In the genomic region with DNA sequence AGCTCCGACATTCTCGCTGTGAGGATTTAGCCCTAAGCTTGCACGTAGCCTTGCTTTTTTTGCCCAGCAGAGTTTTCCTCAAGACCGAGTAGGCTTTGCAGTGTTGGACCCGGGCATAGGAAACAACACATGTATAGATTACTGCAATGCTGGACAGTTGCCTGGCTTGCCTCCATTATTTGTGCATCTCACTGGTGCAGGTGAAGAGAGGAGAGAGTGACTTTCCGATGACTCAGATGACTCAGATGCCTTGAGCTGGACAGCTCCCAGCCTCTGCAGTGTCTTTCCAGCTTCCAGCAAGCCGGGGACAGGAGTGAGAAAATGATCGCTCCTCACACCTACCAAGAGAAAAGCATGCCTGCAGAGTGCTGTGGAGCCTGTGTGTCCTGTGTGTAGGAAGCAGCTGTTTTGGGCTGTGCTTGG, we compare ENCODE assay signal across 8 mouse cellular contexts. TPM values are rescaled to one million over a fixed set of nuclear protein-coding genes. Genes with fewer than 3 reads are reported as not detected.
DNase-seq lines count a peak whose midpoint lies in the region; ATAC-seq lines count a peak whose summit lies in the region.

No protein-coding gene starts in this region.

- peaks cover 26% of the 10 kb centered on the region for H3K4me1 ChIP-seq in limb, embryonic 13.5 days
- no peaks in the 10 kb centered on the region for H3K4me1 ChIP-seq in forebrain, embryonic 11.5 days (replicated peaks; ENCODE audit: control insufficient read depth, insufficient read depth, low read length)

- intact Hi-C loops in left cerebral cortex, postnatal 14 days (cut with DNase I), result no loop called here

- no peak overlapping the region for H3K4me3 ChIP-seq in limb, embryonic 13.5 days
- H3K4me3 ChIP-seq in forebrain, embryonic 11.5 days (ENCODE audit: low read depth, low read length), result no peak overlapping the region

- H3K4me2 ChIP-seq in limb, embryonic 13.5 days (replicated peaks), result no peak overlapping the region
- H3K4me2 ChIP-seq in forebrain, embryonic 11.5 days (ENCODE audit: low read depth, low read length, severe bottlenecking), result no peak overlapping the region

- 28% methylated on average over 8 of the region's 8 CpGs for WGBS in limb, embryonic 13.5 days
- 20% methylated on average over 8 of the region's 8 CpGs for WGBS in forebrain, embryonic 11.5 days

- no peak overlapping the region for H3K27ac ChIP-seq in limb, embryonic 13.5 days
- H3K27ac ChIP-seq in forebrain, embryonic 11.5 days (ENCODE audit: low read depth, low read length), result no peak overlapping the region

- H3K9me3 ChIP-seq in limb, embryonic 13.5 days, result no peaks in the 10 kb centered on the region
- no peaks in the 10 kb centered on the region for H3K9me3 ChIP-seq in forebrain, embryonic 11.5 days (ENCODE audit: control insufficient read depth, low read length)

- no peak for DNase-seq in frontal cortex, postnatal 25 days (ENCODE audit: low spot score in 2 of 2)
- DNase-seq in left cerebral cortex, postnatal 14 days (ENCODE audit: low spot score in 2 of 2), result peak; percentile 26 to 68
- no peak for DNase-seq in left cerebral cortex, adult 11 months (ENCODE audit: low spot score)
- peak; percentile 76 for DNase-seq in cerebellum, adult 9-11 months
- no peak for DNase-seq in forebrain, embryonic 11.5 days (ENCODE audit: low spot score)
- no peak for DNase-seq in thymus, postnatal 25 days

- no peak overlapping the region for H3K9ac ChIP-seq in limb, embryonic 13.5 days
- H3K9ac ChIP-seq in forebrain, embryonic 11.5 days (ENCODE audit: low read length), result no peak overlapping the region

- peak; percentile 75 for ATAC-seq in frontal cortex, adult (ENCODE audit: low TSS enrichment)
- ATAC-seq in limb, embryonic 13.5 days (ENCODE audit: low FRiP score, low read depth), result peak; percentile 33; the same call in 1 of the 2 replicates
- no peak for ATAC-seq in forebrain, embryonic 11.5 days (replicated peaks; ENCODE audit: low FRiP score)

- H3K36me3 ChIP-seq in limb, embryonic 13.5 days, result no peaks in the 10 kb centered on the region
- no peaks in the 10 kb centered on the region for H3K36me3 ChIP-seq in forebrain, embryonic 11.5 days (ENCODE audit: control insufficient read depth, insufficient read depth, low read length)

- H3K27me3 ChIP-seq in limb, embryonic 13.5 days, result no peaks in the 10 kb centered on the region
- H3K27me3 ChIP-seq in forebrain, embryonic 11.5 days (ENCODE audit: control insufficient read depth, insufficient read depth, low read length), result no peaks in the 10 kb centered on the region

RNA-seq across cellular contexts. Expression of a gene that starts 21.4 kb away (rescaled TPM):
- 100 to 1,000 TPM; 206 to 251 TPM for total RNA-seq in left cerebral cortex, postnatal 14 days (2021)
- polyA plus RNA-seq in limb, embryonic 13.5 days (2015; fragmentation: Nextera tagmentation; extraction: Ambion mirVana), result 1.8 and 1.9 TPM in 2 replicates
- 0.86 and 0.91 TPM in 2 replicates for polyA plus RNA-seq in forebrain, embryonic 11.5 days (2014; fragmentation: Nextera tagmentation; extraction: Ambion mirVana)

Comparison
In these comparisons a context has a peak if more than half of its experiments do, and no peak if none do; other contexts are left out.
1. DNase-seq: peak in left cerebral cortex, postnatal 14 days (2 of 2) and cerebellum, adult 9-11 months (single experiment); none in frontal cortex, postnatal 25 days (0 of 2), left cerebral cortex, adult 11 months (single experiment), forebrain, embryonic 11.5 days (single experiment) and thymus, postnatal 25 days (single experiment).